Mouse (Mus musculus): Measurements from ENCODE around the gene Kif16b. TPM values are rescaled to one million over a fixed set of nuclear protein-coding genes. Genes with fewer than 3 reads are reported as not detected.

Gene Kif16b
- 7.6 and 9.5 TPM in 2 replicates for total RNA-seq (2012; rRNA removed)
- 8.0 and 9.8 TPM in 2 replicates for total RNA-seq (2014; rRNA removed)
- polyA plus RNA-seq (2012; ENCODE audit: insufficient read length, low read depth) = 7.5 and 7.8 TPM in 2 replicates

DNA sequence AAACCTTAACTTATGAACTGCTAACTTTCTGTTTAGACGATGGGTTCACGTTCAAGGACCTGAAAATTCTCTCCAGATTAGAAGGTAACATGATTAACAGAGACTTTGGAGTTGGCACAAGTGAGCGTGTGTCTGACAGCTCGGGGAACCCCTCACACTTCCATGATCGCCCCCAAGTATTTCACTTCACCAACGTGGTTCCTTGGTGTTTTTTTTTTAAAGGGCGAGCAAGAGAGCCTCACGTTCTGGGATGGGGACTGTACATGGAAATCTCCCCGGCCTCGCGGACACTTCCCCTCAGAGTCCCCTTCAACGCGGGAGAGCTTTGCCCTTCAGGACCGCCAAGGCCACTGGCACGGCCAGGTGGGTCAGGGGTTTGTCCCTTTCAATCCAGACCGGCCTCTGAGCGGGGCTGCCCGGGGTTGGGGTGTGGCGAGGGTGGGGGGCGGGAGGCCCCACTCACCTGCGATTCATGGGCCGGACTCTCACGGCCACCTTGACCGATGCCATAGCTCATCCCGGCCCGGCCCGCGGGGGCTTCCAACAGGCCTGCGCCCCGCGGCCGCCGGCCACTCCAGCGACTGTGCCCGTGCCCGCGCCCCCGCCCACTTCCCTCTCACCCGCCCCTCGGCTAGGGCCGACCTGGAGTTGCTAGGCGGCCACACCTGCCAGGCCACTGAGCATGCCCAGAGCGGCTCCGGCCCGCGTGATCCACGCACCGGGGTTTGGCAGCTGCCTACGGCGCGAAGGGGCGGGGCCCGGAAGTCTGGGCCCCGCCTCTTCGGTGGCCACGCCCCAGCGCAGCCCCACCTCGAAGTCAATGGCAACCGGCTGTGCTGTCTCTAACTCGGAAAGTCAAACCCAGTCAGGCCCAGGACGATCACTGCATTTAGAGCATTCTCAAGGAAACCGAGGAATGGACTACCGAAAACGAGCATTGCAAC is at the start of gene Kif16b:
Kif16b (minus strand) TSS at position 670 of the 944 bp plus-strand sequence.
- H3K4me2 ChIP-seq (ENCODE audit: insufficient read depth, low read depth, poor library complexity, severe bottlenecking) = peak within 1 kb of the TSS; percentile 95
- H3K27ac ChIP-seq (ENCODE audit: insufficient read depth, low read depth) = no peak within 1 kb of the TSS
- H3K79me2 ChIP-seq (replicated peaks; ENCODE audit: control insufficient read depth, extremely low read depth, insufficient read depth, poor library complexity, severe bottlenecking) = no peaks in the 10 kb centered on the region
- H3K27me3 ChIP-seq (replicated peaks) = no peaks in the 10 kb centered on the region
- in situ Hi-C loops (cut with MboI; ENCODE audit: low pct_ligation_motif_present, low pct_unique_long_range_greater_than_20kb, low sequenced_read_pairs) (no loop called here), dilution Hi-C loops (cut with MboI; ENCODE audit: extremely low pct_ligation_motif_present, extremely low pct_unique_long_range_greater_than_20kb, low sequenced_read_pairs) (no loop called here)
- peaks cover 0 to 19% of the 10 kb centered on the region in 2 experiments; a peak in 2 of 4 replicates for H3K4me1 ChIP-seq (ENCODE audit: control insufficient read depth in 1 of 2, insufficient read depth in 2 of 2)
- peak within 1 kb of the TSS; percentile 71 for H3K9ac ChIP-seq (ENCODE audit: insufficient read depth, low read depth)
- H3K4me3 ChIP-seq (replicated peaks in 1 of 3; ENCODE audit: low read depth in 2 of 3, low read length in 2 of 3, poor library complexity in 1 of 3) = peak within 1 kb of the TSS; percentile 63 to 78 (median 76)
- peak; percentile 86 for DNase-seq (ENCODE audit: extremely low read depth)
- H3K36me3 ChIP-seq (replicated peaks in 1 of 2; ENCODE audit: control insufficient read depth in 1 of 2, insufficient read depth in 1 of 2, low read length in 1 of 2) = no peaks in the 10 kb centered on the region
- H3K9me3 ChIP-seq (replicated peaks; ENCODE audit: low read length) = no peaks in the 10 kb centered on the region
- no peak for TF ChIP-seq ZC3H11A (IDR thresholded peaks at IDR 0.05; ENCODE audit: low read depth, low read length)
- TF ChIP-seq CTCF (conservative IDR thresholded peaks at IDR 0.05 in 1 of 2, IDR thresholded peaks at IDR 0.05 in 1 of 2; ENCODE audit: low read depth in 2 of 2, low read length in 2 of 2) = no peak
- TF ChIP-seq ZMIZ1 (IDR thresholded peaks at IDR 0.05; ENCODE audit: low read depth, low read length) = no peak; the same call in 1 of the 2 replicates
- no peak for TF ChIP-seq ZKSCAN1 (IDR thresholded peaks at IDR 0.05; ENCODE audit: borderline replicate concordance, low read depth, low read length)
- no peak for TF ChIP-seq CHD2 (IDR thresholded peaks at IDR 0.05; ENCODE audit: low read length)
- TF ChIP-seq POLR2AphosphoS2 (IDR thresholded peaks at IDR 0.05; ENCODE audit: low read depth, low read length) = no peak
- TF ChIP-seq UBTF (IDR thresholded peaks at IDR 0.05; ENCODE audit: low read depth, low read length) = no peak
- TF ChIP-seq TCF12 (IDR thresholded peaks at IDR 0.05; ENCODE audit: low read depth, low read length) = peak; percentile 67; the same call in 1 of the 2 replicates
- peak; percentile 74 for TF ChIP-seq SIN3A (IDR thresholded peaks at IDR 0.05; ENCODE audit: low read length)
- peak; percentile 6; the same call in 1 of the 2 replicates for TF ChIP-seq MAX (IDR thresholded peaks at IDR 0.05; ENCODE audit: low read length)
- TF ChIP-seq PAX5 (IDR thresholded peaks at IDR 0.05; ENCODE audit: low read length) = no peak
- no peak for TF ChIP-seq E2F4 (IDR thresholded peaks at IDR 0.05; ENCODE audit: insufficient replicate concordance, low read depth, low read length)
- no peak for TF ChIP-seq NELFE (IDR thresholded peaks at IDR 0.05; ENCODE audit: low read depth, low read length)
- peak; percentile 81 for TF ChIP-seq MXI1 (IDR thresholded peaks at IDR 0.05; ENCODE audit: low read depth, low read length)
- TF ChIP-seq POLR2A (IDR thresholded peaks at IDR 0.05; ENCODE audit: low read depth, low read length) = peak; percentile 56; the same call in 1 of the 2 replicates
- no peak for TF ChIP-seq KAT2A (IDR thresholded peaks at IDR 0.05; ENCODE audit: insufficient replicate concordance, low read length)
- no peak for TF ChIP-seq IRF4 (IDR thresholded peaks at IDR 0.05; ENCODE audit: low read depth, low read length)
- no peak for TF ChIP-seq USF2 (conservative IDR thresholded peaks at IDR 0.05; ENCODE audit: low read depth, low read length)
- peak; percentile 73; the same call in 1 of the 2 replicates for TF ChIP-seq MAZ (IDR thresholded peaks at IDR 0.05; ENCODE audit: low read depth, low read length)
- peak; percentile 94 for TF ChIP-seq ELF1 (IDR thresholded peaks at IDR 0.05; ENCODE audit: low read depth, low read length)
- no peak for TF ChIP-seq JUND (conservative IDR thresholded peaks at IDR 0.05; ENCODE audit: low read depth, low read length)
- no peak; the same call in 1 of the 2 replicates for TF ChIP-seq MYC (IDR thresholded peaks at IDR 0.05; ENCODE audit: low read depth, low read length)
- TF ChIP-seq JUN (IDR thresholded peaks at IDR 0.05; ENCODE audit: insufficient read depth, low read depth, low read length) = no peak
- 0 out of 2 replicates have a peak, but pooled peaks have one; percentile 39 for TF ChIP-seq TBP (conservative IDR thresholded peaks at IDR 0.05; ENCODE audit: low read depth, low read length)
- peak; percentile 95 for TF ChIP-seq NRF1 (IDR thresholded peaks at IDR 0.05; ENCODE audit: low read depth, low read length)
- TF ChIP-seq GABPA (IDR thresholded peaks at IDR 0.05; ENCODE audit: insufficient replicate concordance, low read depth, low read length) = no peak
- no peak for TF ChIP-seq SMC3 (IDR thresholded peaks at IDR 0.05; ENCODE audit: low read depth, low read length)
- TF ChIP-seq ZNF384 (IDR thresholded peaks at IDR 0.05; ENCODE audit: low read depth, low read length) = no peak; the same call in 1 of the 2 replicates
- TF ChIP-seq RCOR1 (conservative IDR thresholded peaks at IDR 0.05; ENCODE audit: low read depth, low read length) = 0 out of 2 replicates have a peak, but pooled peaks have one; percentile 27
- no peak; the same call in 1 of the 2 replicates for TF ChIP-seq USF1 (IDR thresholded peaks at IDR 0.05; ENCODE audit: low read depth, low read length)
- TF ChIP-seq EP300 (IDR thresholded peaks at IDR 0.05; ENCODE audit: low read length) = no peak
- TF ChIP-seq MEF2A (IDR thresholded peaks at IDR 0.05; ENCODE audit: borderline replicate concordance, low read depth, low read length) = peak; percentile 56; the same call in 1 of the 2 replicates
- no peak for TF ChIP-seq MAFK (IDR thresholded peaks at IDR 0.05; ENCODE audit: insufficient replicate concordance, low read length)
- no peak for TF ChIP-seq RAD21 (IDR thresholded peaks at IDR 0.05; ENCODE audit: low read depth, low read length)
- peak; percentile 54; the same call in 1 of the 2 replicates for TF ChIP-seq BHLHE40 (IDR thresholded peaks at IDR 0.05; ENCODE audit: low read depth, low read length)
- TF ChIP-seq HCFC1 (IDR thresholded peaks at IDR 0.05; ENCODE audit: low read depth, low read length) = peak; percentile 78
- TF ChIP-seq ETS1 (conservative IDR thresholded peaks at IDR 0.05; ENCODE audit: low read depth, low read length) = no peak

Measured in CH12.LX (cell line).